Mouse (Mus musculus) adrenal gland, postnatal 14 days (tissue): ENCODE data around the gene Mllt3. TPM values are rescaled to one million over a fixed set of nuclear protein-coding genes. Genes with fewer than 3 reads are reported as not detected.

Source experiments
- DNase-seq: peaks from one replicate; pipeline ENCODE4 v3.0.0; 2021; ENCODE audit warnings: mixed read lengths
- total RNA-seq: library from RNA; stranded (reverse); gene quantifications from 2 replicates; pipeline ENCODE4 v1.2.3, GENCODE M21; 2021

Mllt3 gene
- total RNA-seq, 1 experiment from 2014 or later: 24.5 TPM

DNA sequence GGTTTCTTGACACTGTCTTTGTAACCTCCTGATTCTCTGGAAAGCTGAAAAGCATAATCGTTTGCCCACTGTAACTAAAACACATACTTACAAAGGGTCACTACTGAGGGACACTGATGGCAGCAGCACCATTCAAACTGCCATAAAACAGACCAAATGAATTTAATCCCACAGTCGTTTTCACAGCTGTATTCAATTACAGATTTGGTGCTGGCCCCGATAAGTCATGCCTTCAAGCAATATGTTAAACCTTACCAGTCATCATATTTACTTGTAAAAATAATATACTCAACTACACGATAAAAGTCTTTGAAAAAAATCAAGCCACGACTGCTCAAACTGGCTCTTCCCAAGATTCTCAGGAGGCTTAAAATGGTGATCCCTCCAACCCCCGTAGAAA is 83.7 kb downstream of the Mllt3 start:
- no peak for DNase-seq

DNA sequence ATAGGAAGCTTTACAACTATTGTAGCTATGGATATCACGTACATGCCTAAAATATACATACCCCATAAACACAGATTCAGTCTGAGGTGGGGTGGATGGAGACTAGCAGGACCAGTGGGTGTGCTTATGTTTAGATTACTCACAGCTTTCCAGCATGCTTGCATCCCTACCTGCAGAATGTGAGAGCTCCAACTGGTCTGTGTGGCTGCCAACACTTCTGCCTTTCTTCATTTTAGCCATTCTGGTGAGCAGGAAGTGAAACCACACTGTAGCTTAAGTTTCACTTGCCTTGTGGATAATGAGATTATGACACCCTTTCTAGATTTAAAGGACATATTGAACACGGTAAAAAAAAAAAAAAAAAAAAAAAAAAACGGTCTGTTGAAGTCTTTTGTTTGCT is 88.8 kb downstream of the Mllt3 start:
- DNase-seq: no peak

DNA sequence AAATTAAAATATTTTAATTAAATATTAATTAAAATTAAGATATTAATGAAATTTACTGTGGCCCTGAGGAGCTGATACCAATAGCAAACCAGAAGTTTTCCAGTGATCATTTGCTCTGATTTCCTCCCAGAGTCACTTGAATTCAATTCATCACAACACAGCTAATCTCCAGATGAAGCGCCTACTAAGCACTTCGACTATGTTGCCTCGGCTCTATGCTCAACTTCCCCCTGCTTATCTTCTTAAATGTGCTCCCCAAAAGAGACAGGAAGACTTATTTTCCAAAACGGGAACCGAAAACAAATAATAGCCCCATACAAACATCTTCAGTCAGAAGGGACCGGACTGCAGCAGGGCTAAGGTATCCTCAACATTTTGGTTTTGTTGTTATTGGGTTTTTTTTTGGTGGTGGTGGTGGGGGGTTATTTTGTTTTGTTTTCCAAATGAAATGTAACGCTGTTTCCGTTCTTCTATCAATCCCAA is 90.2 kb downstream of the Mllt3 start:
- DNase-seq: no peak

DNA sequence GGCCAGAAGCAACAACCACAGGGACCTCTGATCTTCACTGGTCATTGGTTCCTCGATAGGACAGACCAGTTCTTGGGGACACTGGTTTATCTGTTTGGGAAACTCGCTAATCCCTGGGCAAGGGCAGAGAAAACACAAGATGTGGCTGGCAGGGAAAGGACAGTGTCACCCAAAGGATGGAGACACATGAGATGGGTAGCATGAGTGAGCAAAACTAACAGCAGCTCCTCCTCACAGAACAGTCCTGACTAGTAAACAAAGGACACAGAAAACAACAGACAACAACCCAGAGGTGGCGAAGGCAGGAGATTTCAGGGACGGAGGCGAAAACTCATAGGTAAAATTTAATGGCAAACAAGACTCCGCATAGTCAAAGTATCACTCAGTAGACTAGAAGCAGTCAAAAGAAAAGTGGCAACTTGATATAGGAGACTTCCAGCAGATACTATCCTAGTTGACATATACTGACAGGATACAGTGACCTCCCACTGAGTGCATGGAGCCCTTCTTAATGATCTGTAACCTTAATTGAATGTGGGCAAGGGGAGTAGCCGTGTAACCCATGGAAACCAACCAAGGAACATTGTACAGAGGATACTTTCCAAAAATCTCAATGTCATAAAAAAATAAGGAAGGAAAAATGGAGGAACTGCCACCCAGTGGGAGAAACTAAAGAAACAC is 93.5 kb downstream of the Mllt3 start:
- DNase-seq: no peak

DNA sequence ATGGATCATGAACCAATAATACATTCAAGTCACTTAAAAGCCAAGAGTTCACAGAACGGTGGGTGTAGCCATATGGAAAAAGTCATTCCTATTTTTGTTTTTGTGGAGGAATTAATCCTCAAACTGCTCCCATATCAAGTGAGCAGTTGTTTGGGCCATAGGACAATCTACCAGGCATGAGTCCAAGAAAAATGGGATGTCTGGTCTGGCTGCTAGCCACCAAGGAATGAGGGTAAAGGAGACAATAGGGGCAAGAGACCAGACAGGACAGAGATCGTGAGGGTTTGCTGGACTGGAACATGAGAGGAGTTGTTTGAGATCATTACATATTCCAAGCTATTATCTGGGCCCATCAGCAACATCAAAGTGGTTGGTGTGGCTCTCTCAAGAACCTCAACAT is 96.8 kb downstream of the Mllt3 start:
- DNase-seq: no peak

DNA sequence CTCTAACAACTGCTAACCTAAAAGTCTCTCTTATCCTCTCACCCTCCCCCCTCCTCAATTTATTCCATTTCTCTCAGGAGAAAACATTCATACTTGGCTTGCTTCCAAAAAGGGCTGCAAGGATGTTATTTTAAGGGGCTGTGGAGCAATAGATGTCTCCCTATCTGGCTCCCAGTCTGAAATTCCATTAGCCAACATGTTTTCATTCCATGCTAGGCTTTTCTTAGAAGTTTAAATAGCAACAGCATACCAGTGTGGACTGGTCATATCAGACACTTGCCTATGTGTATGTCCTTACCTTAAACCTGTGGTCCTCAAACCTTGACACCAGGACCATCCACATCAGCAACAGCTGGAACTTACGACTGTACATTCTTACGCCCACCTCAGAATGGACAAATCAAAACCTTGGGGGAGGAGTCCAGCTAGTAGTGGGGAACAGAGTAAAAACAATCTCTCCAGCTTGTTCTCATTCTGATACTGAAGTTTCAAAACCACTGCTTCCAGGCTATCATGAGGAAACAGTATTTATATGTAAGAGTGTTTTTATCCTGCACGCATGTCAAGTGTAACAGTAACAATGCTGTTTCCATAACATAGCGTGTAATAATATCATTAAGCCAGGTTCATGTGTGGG is 99.3 kb downstream of the Mllt3 start:
- DNase-seq: no peak

DNA sequence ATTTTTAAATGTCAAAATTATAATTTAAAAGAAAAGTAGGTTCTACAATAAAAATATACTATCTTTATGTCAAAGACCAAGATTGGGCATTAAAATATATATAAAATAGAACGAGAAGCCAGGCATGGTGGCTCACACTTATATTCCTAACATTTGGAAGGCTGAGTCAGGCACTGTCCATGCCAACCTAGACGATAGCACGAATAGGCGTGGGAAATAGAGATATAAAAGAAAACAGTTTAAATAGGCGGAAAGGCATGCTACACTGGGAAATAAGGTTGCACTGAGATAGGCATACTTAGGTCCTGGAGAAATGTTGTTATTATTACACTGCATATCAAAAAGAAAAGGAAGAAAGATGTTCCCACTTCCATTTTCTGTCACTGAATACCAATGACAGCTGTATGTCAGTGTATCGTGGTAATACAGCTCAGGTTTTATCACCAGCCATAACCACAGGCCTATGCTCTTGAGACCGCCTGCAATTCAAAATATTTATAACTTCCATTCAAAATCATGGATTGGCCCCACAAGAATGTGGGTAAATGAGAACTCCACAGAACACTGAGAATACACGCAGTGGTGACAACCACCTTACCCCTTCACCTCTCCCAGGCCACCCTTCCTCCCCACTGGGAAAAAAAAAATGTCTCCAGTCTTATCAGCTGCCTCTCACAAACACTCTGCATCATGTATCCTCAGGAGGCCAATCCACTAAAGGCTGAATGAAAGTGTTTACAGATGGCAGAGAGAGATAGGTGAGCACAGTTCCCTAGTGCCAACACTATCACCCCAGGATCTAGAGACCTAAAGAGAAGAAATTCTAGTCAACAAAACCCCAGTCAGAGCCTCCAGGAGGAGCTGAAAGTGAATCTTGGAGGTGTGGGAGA is 102.6 kb downstream of the Mllt3 start:
- no peak for DNase-seq

DNA sequence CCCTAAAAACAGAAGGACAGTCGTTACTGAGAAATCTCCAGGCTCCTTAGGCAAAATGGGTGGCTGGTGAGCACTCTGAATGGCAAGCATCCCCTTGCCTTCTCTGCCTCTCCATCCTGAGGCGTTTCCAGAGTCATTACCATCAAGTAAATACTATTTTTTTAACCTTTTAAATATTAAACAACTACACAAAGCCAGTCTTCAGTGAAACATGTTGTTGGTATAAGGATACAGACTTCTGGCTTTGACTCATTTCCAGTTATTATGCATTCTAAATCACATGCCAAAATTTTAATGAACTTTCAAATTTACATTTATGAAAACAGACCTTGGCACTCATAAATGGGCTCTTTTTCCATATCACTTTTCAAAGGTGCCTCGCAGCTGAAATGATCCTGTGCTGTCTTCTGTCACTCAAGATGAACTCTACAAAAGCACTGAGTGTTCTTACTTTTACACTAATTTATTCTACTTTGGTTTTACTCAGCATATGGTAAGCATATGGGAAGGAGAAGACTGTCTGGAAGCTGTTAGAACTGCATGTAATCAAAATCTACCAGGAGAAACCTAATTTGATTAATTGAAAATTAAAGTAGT is 104.5 kb downstream of the Mllt3 start:
- no peak for DNase-seq

DNA sequence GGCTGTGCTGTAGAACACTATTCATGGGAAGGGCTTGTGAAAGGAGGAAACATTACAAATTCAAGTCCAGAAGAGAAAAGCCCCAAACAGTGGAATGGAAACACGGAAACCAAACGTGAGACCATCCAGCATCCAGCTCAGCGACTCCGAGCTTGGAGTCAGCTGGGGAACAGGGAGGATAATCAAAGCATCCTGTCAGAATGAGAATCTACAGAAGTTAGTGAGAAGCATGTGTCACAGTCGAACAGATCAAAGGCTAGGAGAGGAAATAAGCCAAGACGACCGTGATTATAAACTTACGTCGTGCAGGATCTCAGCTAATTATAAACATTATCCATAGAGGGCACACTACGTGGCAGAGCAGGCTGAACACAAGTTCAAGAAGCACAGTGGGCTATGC is 105.8 kb downstream of the Mllt3 start:
- DNase-seq: no peak

DNA sequence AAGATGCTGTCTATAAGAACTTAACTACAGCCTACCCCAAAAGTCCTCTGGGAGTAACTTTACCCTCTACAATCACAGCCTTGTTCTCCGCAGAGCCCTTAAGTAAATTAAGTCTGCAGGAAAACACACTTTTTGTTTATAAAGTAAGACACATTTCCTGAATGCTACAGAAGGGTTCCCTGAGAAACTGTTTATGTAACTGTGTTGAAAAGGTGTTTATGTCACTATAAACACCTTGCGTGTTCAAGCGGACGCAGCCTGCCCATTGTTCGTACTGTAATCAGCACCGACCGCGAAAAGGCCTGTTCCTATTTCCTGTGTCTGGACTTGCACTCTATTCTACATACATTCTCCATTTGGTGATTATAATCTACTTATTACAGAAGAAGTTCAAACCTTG is 112.5 kb downstream of the Mllt3 start:
- no peak for DNase-seq

DNA sequence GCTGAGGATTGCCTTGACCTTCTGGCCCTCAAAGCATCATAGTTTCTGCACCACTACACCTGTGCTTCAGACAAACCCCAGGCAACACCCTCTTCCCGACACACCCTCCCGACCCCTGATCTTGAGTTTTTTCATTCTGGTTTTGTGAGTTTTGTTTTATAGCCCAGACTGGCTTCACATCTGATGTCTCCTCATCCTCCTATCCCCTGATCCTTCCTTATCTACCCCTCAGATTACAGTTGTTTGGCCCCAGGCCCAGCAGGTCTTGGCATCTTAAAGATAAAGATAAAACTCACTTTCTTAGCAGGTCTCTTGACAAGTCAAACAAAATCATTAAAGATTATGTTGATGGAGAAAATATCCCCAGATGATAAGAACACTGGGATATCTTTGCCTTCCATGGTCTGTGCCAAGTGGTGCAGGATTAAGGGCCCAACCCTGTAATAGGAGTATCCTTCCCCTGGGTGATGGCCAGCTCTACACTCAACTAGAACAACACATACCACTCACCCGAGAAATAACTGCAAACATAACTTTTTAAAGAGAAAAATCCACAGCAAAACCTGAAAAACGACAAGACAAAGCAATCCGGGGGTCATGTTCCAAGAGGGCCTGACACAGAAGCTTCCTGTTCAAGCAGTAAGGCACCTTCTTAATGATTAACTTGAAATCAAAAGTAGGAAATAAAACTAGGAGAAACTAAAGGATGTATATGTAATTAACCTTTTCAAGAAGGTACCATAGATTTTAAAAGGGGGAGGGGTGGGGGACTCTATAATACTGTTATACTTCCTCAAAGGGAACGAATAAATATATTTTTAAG is 121.8 kb downstream of the Mllt3 start:
- DNase-seq: no peak

DNA sequence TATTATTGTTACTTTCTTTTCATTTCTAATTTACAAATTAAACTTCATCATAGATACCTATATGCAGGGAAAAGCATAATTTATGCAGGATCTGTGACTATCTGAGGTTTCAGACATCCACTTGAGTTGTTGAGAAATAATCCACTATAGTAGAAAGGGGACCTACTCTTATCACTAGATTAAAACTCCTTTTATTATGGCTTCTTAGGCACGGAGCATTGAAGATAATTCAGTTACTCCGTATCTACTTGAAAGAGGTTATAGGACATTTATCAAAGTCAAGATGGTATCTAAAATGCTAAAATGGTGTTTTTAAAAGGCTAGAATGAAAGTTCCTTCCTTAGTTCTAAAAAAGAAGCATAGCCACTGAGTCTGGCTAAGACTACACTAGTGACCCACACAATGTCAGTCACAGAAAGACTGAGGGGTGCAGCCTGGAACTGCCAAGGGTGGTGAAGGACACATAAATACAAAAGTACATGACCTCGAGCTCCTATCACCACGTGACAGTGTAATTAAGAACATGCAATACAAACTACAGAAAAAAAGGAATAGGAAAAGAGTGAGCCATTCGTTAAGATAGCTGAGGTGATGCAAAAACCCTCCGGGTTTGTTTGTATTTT is 127.9 kb downstream of the Mllt3 start:
- no peak for DNase-seq

DNA sequence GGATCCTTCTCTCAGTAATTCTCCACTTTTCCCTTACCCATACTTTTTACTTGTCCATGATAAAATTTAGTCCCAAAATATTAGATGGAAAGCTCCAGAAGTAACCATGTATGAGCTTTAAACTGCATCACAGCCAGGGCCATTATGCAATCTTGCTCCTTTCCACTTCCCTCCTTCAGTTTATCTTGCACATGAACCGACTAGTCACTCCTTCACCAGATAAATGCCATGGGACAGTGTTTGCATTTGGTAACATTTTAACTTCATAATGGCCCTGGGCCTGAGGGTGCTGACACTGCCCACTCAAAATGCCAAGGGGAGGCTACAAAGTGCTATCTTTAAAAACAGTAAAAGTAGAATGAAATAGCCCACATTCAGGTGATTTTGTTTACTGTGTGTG is 128.4 kb downstream of the Mllt3 start:
- no peak for DNase-seq

DNA sequence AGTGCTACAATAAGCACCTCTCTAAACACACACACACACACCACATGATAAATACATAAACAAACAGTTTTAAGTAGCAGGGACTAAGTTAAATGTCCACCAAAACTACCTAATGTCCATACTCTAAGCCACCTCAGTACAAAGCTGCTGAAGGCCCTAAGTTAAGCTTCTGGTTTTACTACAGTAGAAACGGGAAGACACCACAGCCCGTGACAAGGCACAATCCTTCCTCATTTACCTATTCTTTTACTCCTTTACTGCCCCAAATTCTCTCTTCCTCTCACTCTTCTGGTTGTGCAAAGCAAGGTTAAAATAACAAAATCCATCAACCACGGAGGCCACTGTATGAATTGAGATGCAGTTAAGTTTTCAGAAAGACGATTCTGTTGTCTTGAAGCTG is 130.6 kb downstream of the Mllt3 start:
- no peak for DNase-seq

DNA sequence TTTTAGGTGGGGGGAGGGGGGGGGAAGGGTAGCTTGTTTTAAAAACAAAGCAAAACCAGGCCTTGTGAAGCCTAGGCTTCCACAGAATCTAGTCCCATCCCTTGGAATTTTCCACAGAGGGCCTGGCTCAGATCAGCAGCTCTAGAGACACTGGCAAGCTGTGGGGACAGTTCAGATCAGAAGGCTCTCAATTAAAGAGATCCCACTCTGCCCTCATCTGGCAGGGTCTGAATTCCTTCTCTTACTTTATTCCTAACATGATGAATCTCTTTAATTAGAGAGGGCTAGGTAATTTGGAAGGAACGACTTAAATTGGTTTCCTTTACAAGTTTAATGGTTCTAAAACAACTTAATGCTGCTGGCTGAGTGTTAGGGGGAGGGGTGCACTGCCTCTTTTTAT is 132.0 kb downstream of the Mllt3 start:
- no peak for DNase-seq

DNA sequence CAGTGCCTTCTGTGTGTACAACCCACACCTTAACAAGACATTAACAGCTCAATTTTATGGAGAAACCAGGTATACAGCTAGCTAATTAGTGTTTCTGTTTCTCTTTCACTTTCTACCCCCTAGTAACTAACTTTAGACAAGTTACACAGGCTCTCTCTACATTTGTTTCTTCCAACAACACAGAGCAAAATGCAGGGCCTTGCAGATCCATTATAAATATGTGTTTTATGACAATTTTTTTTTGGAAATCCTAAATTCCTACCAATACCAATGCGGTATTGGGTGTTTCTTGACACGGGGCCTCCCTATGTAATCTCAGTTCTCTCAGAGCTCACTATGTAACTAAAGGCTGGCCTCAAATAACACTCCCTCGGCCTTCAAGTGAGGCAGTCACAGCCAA is 139.7 kb downstream of the Mllt3 start:
- DNase-seq: no peak

DNA sequence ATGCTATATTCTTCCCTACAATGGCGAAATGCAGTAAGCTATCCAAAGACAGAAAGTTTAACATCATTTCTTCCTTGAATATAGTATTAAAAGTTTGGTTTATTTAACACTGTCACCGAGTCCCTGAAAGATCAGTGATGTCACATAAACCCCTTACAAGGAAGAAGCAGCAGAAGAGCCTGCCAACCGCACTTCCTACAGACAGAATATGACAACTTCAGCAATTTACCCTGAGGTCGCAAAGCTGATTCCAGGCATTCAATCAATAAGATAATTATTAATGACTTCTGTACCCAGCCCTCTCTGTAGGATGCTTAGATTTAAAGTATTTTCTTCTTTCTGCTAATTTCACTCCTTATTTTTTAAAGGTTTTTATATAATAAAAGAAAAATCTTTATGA is 140.2 kb downstream of the Mllt3 start:
- DNase-seq: no peak

DNA sequence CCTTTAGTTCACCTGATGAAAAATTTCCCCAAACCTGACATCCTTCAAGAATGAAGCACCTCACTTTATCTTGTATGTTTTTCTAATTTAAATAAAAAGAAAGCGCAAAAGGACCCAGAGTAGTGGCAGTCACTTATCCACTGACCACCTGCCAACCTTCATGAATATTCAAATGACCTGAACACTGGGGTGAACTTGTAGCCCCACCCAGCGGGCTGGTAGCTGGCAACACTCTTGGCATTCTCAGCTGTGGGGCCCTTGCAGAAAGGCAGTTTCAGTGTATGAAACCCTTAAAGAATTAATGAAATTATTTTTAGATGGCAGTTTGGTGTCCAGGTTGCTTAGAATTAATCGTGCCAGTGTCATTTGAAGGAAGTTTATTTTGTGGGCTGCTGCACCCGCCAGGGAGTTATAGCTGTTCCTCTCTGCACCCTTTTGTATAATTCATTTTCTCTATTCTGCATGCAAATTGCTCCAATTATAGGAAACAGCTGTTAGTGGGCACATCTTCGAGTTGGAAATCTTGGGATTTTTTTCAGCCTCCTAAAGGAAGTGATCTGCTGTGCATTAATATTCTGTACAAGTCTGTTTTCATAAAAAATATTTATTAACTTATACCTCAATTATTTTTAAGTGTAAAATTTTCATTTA is 149.8 kb downstream of the Mllt3 start:
- DNase-seq: no peak

DNA sequence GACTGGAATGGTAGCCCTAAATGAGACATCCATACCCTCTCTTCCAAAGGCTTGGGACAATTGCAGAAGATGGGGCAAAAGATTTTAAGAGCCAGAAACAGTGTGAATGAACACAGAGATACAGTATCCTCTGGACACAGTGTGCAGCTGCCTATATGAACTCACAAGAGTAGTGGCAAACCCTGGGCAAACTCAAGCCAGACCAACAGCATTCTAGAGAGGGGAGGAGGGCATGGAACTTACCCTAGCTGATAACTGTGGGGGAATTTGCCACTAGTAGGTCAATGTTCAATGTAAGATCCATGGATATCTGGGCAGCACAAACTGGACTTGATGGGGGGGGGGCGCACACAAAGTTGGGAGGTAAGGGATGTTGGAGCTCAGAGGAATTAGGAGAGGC is 151.2 kb downstream of the Mllt3 start:
- DNase-seq: no peak

DNA sequence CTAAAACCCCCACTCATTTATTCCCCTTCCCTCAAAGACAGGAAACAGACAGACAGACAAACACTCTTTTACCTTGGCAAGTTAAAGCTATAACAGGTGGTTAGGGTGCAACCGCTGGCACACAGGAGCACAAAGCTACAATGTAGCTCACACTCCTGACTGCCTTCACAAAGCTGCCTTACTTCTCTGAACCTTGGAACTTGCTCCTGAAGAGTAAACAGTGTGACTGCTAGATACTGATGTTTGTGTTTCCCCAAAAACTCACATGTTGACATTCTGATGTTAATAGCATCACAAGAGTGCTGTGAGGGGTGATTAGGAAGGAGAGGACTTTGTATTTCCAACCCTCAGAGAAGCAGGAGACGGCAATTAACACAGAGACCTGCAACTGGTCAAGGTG is 151.6 kb downstream of the Mllt3 start:
- no peak for DNase-seq

DNA sequence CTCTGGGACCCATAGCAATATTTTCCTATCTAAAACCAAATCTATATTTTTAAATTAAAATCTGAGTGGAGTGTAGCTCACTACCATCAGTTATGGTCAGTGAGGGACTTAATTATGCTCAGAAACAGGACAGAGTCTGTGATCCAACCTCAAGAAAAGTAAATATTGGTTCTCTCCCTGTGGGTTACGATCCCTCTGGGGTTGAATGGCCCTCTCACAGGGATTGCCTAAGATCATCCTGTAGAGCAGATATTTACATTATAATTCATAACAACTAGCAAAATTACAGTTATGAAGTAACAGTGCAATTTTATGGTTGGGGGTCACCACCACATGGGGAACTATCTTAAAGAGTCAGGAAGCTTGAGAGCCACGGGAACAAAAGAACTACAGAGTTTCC is 152.9 kb downstream of the Mllt3 start:
- DNase-seq: no peak
